Mouse (Mus musculus): ENCODE measurements around the gene Trit1.

DNA sequence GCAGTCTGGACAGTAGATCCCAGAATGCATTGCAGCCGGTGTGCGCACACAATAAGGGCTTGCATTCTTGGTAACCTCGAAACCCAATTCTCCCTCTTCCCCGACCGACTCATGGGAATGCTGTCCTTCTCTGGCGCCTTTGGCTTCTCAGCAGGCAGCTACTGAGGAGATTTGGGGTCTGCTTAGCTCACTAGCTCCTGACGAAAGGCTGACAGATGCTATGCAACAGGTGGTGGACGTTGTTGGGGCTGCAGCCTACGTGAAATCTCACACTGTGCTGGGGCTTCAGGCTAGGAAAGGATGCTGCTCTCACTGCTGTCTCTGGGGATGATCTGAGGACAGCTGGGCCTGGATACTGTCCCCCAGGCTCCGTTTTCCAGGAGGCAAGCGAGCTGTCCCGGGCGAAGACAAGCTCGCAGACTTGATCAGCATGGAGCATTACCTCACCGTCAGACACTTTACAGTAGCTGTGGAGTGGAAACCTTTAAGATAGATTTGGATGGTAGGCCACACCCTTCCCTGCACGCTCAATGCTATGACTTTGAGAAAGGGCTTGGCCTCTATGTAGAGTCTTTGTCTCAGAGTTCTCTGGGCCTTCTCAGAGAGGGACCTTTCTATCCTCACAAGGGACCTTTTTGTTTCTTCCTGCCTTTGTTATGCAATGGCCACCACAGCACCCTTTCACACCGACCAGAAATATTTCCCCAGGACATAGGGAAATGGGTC is 15.6 kb upstream of the Trit1 start:
- no peak for TF ChIP-seq GATA1 (IDR thresholded peaks at IDR 0.05; ENCODE audit: low read length)
- no peak for TF ChIP-seq TAL1 (IDR thresholded peaks at IDR 0.05; ENCODE audit: low read length)
